Mouse (Mus musculus): ENCODE measurements around the gene Gm14214. TPM values are rescaled to one million over a fixed set of nuclear protein-coding genes. Genes with fewer than 3 reads are reported as not detected.

Gene Gm14214
- total RNA-seq, 2 experiments from 2014 or later, result not detected

DNA sequence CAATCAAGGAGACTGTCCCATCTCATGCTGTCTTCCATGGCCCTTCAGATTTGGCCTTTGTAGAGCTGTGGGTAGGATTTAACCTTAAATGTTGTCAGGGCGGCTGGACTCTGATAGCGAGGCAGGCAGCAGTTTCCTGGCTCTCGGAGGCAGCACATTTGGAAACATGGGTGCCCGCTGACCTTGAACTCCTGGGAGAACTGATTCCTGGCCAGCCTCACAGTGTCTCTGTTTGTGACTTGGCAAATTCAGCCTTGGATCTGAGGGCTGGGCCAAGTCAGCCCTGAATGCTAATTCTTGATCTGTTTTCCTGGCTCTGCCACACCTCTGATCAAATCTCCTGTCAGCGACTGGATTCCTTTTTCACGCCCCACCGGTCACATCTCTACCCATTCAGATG is 6.7 kb upstream of the Gm14214 start:
- DNase-seq (ENCODE audit: low spot score in 2 of 2), result no peak

DNA sequence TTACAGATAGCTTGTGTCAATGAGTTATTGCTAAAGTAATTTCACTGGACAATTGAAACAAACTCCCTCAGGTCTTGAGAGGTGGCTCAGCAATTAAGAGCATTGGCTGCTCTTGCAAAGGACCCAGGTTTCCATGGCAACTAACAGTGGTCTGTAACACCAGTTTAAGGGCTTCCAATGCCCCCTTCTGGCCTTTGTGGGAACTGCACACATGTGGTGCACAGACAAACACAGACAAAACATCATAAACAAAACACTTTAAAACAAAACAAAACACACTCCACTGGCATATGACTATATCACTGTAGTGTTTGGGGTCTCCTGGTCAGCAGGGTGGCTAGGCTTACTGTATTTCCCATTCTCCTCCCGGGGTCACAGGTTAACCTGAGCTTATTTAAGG is 4.2 kb upstream of the Gm14214 start:
- no peak for DNase-seq (ENCODE audit: low spot score in 2 of 2)

DNA sequence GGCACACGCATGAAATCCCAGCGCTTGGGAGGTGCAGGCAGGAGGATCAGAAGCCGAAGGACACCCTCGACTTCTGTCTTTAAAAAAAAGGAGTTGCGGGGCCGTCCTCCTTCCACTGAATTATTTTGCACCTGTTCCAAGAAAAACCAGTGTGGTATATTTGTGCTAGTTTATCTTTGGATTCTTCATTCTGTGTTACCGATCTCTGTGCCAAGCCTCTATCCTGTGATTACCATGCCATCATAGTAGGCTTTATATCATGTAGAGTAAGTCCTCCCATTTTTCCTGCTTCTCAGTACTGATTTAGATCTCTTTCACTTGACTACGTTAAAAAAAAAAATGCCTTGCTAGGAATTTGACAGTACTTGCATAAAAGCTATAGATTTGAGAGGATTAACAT is 1.8 kb upstream of the Gm14214 start:
- no peak for DNase-seq (ENCODE audit: low spot score in 2 of 2)

DNA sequence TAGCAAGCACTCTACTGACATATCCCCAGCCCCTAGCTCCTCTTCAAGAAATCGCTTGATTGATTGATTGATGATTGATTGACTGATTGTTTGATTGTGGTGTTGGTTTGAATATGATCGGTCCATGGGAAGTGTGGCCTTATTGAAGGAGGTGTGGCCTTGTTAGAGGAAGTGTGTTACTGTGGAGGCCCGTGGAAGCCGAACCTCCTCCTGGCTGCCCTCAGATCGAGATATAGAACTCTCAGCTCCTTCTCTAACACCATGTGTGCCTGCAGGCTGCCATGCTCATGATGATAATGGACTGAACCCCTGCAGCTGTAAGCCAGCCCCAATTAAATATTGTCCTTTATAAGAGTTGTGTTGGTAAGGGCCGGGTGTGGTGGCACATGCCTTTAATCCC is 2.8 kb downstream of the Gm14214 start:
- no peak for DNase-seq (ENCODE audit: low spot score in 2 of 2)

DNA sequence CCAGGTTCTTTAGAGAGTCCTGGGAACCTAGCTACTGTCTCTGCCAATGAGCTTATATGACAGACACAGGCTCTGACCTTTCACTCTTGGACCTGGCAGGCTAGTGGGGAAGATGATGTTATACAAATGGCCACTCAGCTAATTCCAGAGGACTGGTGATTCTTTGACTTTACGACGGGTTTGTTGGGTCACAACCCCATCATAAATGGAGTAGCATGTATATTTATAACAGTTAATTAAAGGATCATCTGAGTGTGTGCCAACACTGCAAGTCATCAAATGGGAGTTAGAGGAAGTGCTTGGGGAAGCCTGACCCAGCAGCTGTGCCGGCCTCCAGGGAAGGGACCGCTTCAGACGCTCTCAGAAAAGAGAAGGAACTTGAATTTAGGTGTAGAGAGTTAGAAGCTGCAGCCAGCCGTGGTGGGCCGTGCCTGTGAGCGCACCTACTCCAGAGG is 4.2 kb downstream of the Gm14214 start:
- no peak for DNase-seq (ENCODE audit: low spot score in 2 of 2)

DNA sequence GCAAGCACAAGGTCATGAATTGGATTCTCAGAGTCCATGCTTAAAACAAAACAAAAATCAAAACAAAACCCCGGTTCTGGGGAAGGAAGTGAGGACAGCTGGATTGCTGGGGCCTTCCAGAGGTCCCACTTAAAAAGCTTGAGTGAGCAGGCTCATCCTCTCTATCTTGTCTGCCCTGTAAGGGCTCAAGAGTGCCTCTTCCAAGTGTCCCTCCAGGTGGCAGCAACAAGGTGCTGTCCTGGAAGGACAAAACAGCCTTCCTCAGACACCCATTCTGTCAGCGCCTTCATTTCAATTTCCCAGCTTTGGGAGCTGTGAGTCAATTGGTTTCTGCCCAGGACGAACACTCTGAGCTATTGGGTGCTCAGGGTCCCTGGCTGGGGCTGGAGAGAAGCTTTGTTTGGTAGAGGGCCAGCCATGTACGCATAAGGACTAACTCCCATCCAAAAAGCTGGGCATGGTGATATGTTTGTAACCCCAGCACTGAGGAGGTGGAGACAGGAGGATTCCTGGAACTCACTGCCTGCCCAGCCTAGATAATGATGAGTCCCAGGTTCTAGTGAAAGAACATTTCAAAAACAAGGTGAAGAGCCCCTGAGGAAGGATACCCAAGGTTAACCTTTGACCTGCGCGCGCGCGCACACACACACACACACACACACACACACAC is 4.9 kb downstream of the Gm14214 start:
- DNase-seq (ENCODE audit: low spot score in 2 of 2), result no peak

DNA sequence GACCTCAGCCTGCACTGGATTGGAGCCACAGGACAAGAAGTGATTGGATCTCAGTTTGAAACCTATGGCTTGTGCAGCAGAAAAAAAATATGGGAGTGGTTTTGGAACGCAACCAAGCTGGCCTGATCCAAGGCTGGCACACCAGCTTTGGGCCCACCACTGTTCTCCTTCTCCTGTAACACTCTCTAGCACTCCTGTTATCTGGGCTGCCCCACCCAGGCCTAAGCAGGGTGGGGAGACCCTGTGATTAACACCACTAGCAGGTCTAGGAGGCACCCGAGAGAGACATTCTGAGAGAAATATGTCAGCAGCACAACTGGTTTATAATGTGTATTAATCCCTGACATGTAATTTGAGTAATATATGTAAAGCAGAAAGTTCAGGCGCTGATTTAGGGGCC is 6.6 kb downstream of the Gm14214 start:
- DNase-seq (ENCODE audit: low spot score in 2 of 2), result no peak

DNA sequence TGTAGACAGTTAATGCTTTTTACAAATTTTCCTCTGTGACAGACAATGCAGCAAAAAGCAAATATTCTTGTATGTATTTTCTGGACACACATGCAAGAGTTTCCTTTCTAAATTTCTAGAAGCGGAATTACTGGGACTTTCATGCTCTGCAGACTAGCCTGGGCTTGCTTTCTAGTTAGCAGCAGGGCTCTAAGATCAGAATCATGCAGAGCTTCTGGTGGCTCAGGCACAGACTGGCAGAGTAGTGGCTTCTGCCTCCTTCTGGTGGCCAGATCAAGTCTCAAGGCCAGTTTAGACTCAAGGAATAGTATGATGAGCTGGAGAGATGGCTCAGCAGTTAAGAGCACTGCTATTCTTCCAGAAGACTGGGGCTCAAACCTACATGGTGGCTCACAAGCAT is 11.4 kb downstream of the Gm14214 start:
- DNase-seq (ENCODE audit: low spot score in 2 of 2), result no peak

DNA sequence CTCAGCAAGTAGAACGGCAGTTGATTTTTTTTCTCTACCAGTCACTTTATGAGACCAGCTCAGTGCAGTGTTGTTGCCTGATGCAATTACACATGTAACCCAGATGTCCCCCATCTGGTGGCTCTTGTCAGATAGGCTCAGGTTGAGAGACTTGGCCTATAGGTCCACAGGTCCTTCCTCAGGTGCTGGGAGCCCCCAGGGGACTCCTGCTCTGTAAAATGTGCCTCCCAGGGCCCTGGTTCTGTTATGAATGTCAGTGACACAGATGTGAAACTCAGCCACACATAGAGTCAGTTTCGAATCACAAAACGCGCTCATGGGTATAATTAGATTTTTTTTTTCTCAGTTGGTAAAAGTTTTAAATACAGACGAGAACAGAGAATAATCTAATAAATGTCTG is 12.1 kb downstream of the Gm14214 start:
- no peak for DNase-seq (ENCODE audit: low spot score in 2 of 2)

DNA sequence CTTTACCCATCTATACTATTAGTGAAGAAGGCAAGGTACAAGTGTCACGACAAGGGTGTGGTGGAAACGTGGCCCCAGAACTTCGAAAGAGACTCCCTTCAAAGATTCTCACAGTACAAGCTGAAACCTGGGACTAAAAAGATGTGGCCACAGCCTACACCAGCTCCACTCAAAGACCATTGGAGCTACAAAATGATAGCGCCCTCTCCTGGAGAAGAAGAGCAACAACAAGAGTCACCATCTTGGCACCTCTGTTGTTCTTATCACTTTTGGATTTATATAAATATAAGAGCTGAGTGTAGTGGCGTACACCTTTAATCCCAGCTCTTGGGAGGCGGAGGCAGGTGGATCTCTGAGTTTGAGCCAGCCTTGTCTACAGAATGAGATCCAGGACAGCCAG is 14.0 kb downstream of the Gm14214 start:
- no peak for DNase-seq (ENCODE audit: low spot score in 2 of 2)

DNA sequence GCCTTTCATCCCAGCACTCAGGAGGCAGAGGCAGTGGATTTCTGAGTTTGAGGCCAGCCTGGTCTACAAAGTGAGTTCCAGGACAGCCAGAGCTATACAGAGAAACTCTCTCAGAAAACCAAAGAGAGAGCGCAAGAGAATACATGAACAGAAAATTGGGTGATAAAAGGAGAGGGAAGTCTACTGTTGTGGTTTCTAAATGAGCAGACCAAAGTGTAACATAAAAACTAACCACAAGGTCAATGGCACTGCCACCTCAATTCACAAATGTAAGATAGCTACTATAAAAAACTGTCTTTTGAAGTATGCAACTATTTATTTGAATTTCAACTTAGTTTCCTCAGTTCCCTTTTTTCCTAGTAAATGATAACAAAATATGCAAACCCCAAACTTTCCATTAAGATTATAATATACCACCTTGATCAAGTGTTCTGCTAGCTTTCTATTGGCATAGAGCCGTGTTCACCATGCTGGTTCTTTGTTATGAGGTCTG is 15.7 kb downstream of the Gm14214 start:
- no peak for DNase-seq (ENCODE audit: low spot score in 2 of 2)

DNA sequence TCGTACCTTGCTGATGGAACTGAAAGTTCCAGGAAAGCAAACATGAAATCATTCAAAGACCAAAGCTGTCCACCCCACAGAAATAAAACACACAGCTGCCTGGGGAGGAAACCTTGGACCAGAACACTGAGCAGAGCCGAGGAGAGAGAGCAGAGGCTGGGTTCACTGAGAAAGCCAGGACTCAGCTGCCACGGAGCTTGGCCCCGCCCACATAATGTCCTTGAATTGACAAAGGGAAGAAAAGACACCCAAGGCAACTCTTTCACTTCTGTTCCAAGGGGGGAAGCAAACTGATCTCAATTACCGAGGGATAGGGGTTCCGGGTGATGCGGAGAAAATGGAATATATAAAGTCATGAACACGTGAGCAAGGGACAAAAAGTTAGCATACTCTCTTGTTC is 17.9 kb downstream of the Gm14214 start:
- peak in 1 of 2 experiments; percentile 28 for DNase-seq (ENCODE audit: low spot score in 2 of 2)

DNA sequence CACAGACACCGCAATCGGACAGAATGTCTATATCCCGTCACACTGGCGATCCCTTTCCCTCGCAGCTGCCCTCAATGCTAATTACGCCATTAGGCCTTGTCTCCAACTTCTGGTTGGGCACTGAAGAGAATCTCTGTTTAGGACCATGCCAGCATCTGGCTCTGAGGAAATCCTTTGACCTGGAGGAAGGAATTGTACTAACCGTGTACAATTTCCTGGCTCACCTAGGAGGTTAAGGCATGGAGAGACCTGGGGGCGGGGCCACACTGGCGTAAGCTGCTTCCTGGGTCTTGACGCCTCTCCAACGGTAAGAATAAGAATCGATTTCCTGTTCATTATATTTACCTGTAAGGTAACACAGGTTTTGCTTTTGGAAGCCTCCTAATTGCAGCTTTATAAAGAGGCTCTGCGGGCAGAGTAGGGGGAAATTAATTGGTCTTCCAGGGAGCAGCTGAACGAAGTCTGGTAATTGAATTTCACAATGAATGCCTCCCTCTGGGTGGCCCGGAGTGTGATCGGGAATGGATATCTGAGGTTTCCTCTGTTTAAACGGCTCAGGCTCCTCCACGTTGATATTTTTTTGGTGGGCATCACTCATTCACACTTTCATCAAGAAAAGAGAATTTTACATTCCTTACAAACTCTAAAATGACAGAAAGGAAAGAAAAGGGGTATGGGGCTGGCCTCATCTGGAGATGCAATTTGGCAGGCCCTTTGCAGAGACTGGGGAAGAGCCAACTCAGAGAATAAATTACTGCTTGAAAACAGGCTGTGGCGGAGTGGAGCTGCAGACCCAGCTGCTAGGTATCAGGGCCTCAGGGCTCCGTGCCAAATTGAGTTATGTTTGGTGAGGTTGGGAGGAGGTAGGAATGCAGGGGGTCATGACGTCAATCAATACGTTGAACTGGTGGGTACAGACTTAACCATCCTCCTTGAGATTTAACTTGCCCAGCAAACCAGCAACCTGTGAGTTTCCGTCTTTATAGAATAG is 20.5 kb downstream of the Gm14214 start:
- no peak for DNase-seq (ENCODE audit: low spot score in 2 of 2)

DNA sequence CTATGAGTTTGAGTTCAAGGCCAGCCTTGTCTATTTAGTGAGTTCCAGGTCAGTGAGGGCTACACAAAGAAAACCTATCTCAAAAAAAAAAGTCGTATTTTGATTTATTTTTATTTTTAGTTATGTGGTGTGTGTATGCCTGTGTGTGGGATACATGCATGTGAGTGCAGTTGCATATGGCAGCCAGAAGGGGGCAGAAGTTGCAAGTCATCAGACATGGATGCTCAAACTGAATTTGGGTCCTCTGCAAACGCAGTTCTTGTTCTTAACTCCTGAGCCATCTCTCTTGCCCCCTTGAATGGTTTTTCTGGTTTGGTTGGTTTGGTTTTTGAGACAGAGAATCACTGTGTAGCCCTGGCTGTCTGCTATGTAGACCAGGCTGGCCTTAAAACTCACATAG is 21.4 kb downstream of the Gm14214 start:
- no peak for DNase-seq (ENCODE audit: low spot score in 2 of 2)

DNA sequence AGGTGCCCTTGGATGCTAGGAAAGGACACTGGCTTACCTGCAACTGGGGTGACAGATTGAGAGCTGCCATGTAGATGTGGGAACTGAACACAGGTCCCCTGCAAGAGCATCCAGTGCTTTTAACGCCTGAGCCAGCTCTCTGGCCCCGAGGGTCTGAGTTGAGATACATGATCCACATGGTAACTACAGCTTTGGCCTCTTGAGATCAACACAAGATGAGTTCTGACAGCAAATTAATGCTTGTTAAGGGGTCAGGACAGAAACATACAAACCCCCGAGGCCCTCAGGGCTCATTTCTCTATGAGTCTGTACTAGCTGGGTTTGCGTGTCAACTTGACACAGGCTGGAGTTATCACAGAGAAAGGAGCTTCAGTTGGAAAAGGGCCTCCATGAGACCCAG is 25.9 kb downstream of the Gm14214 start:
- DNase-seq (ENCODE audit: low spot score in 2 of 2), result no peak

DNA sequence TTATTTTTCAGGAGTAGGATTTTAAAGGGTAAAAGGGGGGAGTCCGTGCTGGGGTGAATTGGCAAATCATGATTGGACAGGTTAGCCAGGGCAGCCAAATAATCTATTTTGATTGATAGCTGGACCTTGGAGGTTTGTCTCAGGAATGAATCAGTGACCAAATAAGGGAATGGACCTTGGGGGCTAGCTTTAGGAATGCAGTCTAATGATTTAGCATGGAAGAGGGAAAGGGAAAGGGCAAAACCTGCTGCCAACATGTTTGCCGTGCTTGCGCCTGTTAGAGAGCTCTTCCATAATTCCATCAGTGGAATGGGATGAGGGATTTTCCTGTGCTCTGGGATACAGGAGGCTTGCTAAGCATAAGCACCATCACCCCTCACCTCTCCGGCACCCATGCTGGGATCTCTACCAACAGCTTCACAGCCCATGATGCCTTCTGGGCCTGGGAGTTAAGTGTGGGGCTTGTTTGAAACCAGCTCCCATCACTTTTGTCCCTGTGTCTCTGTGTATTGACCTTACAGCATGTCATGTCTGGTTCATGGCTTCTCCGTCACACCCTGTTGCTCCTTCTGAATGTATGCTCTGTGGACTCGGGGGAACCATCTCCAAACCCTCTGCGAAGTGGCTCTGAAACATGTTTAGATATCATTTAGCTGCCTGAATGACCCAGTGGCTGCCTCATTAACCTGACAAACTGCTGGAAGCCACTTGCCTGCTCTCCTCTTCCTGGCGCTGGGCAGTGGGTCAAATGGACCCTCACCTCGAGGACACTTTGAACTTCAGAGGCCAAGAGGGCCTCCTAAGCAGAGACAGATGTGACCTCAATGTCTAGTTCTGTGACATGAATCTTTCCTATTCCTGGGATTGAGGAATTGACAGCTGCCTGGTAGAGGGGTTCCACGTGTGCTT is 26.7 kb downstream of the Gm14214 start:
- DNase-seq (ENCODE audit: low spot score in 2 of 2), result no peak

DNA sequence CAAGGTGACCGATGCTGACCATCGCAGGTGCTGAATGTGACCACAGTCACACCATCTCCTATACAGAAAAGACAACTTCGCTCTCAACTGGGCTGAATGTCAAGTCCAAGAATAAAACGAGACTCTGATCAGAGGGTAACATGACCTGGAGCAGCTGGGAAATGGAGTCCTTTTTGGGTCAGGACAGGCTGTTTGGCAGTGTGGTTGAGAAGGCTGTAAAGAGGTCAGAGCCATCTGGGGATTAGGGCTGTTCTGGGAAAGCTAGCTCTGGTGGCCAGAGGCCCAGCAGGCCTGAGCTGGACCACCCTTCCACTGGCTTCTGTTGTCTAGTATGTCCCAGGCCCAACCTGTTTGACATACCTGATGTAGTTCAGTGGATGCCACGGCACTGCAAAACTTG is 31.2 kb downstream of the Gm14214 start:
- DNase-seq (ENCODE audit: low spot score in 2 of 2), result no peak

DNA sequence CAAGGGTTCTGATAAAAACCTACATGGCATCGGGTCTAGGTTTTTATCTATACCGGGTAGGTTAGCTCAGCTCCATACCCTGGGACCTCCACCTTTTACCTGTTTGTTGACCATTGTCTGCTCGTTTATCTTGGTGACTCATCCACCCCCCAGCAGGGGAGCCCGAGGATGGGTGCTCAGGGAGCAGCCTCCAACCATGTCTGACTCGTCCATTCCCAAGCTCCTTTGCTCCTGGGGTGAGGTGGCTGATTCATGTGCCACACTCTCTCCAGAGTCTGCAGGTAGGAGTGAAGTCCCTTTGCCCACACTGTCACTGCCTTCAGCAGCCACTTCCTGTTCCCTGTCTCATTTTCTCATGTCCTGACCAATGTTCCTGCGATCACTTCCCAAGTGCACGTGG is 33.8 kb downstream of the Gm14214 start:
- no peak for DNase-seq (ENCODE audit: low spot score in 2 of 2)

DNA sequence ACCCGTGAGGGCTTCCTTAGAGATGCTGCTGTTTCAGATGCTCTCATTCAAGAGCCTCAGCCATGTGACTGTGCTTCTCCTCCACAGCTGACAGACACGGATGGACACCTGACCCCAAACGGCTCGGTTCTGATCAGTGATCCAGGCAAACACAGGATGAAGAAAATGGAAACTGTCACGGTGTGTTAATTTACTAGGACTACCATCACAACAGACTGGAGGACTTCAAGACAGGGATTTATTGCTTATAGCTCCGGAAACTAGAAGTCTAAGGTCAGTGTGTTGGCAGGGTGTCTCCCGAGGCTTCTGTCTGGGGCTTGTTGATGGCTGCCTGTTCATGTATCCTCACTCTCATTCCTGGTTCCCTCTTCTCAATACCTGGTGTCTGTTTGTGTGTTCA is 34.4 kb downstream of the Gm14214 start:
- no peak for DNase-seq (ENCODE audit: low spot score in 2 of 2)

DNA sequence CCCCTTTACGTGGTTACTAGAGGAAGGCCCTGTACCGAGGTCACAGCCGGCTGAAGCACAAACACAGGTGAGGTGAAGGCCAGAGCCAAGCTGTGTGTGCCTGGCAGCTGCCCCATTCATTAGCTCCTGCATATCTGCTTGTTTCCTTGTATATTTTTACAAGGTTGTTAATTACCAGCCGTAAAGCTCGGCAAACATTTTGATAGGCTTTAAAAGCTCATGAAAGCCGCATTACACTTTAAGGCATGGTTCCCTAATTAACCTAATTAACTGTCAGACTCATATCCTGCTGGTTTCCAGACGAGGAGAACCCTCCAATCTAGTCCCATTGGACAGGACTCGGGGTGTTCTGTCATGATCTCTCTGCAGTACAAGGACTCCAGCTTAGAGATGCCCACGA is 34.9 kb downstream of the Gm14214 start:
- no peak for DNase-seq (ENCODE audit: low spot score in 2 of 2)

DNA sequence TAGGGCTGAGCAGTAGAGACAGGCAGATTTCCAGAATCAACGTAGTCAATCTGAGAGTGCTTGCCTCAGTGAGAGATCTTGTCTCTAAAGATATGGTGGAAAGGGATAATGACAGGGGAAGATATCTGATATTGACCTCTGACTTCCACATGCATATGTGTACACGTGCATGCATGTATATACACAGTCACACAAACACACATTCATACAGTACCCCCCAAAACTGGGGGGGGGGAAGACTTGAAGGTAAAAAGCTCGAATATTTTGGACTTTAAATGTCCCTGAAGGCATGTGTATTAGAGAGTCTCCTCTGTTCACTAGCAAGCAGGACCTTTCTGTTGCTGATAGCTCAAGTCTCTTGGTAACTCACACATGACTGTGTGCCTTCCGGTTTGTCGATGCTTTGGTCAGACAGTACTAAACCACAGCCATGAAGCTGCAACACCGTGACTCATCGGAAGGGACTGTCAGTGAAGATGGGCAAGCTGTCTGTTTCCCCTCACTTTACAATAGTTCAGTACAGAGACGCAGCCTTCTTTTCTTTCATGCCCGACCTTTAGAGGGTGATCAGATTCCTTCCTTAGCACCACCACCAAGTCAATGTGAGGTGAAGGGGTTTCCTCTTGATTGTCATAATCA is 37.2 kb downstream of the Gm14214 start:
- no peak for DNase-seq (ENCODE audit: low spot score in 2 of 2)

All from adrenal gland, postnatal 4 days (tissue).